Mouse (Mus musculus) heart, postnatal 25 days (tissue): Measurements from ENCODE around the gene Kiss1r. TPM values are rescaled to one million over a fixed set of nuclear protein-coding genes. Genes with fewer than 3 reads are reported as not detected.
"Not testable (repeated sequence)": the region's sequence is repeated elsewhere in the genome, so short reads cannot be mapped to it uniquely, and the experiment has no call there.

ENCODE experiments used
- DNase-seq: peaks from one replicate; pipeline ENCODE4 v3.0.0; 2022; ENCODE audit warnings: low spot score
- intact Hi-C: fragments of 180-260 bp; cut with DNase I; formaldehyde crosslinking; loops from one replicate; pipeline ENCODE4 v1.15.1; 2025
- total RNA-seq, 2 experiments: library from RNA; stranded (reverse); gene quantifications; 2 replicates each; pipeline ENCODE4 v1.2.3; 2021

The Kiss1r gene
- under 1 TPM; 0.14 to 0.18 TPM for total RNA-seq

DNA sequence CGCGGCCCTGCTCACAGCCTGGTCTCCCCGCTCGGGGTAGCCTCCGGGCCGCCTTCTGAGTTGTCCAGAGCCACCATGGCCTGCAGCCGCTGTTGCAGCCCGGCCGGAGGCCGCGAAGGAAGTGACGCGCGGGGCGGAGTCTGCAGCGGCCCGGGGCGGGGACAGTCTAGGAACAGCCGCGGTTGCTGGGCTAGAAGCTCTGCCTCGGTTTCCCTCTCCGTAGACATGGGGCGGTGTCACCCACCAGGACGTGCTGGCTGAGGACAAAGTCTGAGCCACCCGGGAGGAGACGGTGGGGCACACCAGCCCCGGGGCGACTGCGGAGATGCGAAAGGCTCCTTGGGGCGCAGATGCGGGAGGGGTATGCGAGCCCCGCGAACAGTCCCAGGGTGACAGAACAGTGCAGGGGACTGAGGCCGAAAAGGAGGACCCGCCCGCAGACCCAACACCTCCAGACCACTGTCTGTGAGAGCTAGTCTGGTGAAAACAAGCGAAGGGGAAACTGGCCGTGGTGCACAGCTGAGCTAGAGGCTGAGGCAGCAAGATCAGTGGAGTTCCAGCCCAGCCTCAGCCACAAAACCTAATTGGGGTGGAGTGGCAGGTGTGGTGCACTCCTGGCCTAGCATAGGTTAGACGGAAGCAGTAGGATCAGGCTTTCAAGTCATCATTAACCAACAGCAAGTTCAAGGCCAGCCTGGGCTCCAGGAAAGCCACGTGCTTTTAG is at the start of gene Kiss1r:
Gene Kiss1r, plus strand, starts transcription at position 164 of the 724 bp plus-strand sequence.
- intact Hi-C loops: no loop called here
- peak; percentile 78 for DNase-seq

DNA sequence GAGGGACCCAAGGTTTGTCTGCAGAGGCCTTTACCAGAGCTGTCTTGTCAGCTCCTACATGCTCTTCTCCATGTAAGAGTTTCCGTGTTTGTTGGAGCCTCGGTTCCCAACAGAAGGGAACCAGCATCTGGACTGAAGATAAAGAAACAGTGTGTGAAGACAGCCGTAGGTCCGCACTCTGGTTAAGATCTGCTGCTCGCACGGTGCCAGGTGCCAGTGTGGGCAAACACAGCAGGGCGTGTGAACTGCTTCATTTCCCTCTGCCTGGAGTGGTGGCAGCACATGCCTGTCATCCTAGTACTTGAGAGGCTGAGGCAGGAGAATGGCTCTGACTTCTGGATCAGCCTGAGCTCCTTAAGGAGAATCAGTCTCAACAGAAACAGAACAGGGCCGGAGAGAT is 44.9 kb upstream of the Kiss1r start:
- no peak for DNase-seq
- intact Hi-C loops: no loop called here

GRCm38 (mm10) chr10:79872862-79873261 is 43.9 kb upstream of the Kiss1r start:
- DNase-seq: no peak
- intact Hi-C loops: no loop called here

DNA sequence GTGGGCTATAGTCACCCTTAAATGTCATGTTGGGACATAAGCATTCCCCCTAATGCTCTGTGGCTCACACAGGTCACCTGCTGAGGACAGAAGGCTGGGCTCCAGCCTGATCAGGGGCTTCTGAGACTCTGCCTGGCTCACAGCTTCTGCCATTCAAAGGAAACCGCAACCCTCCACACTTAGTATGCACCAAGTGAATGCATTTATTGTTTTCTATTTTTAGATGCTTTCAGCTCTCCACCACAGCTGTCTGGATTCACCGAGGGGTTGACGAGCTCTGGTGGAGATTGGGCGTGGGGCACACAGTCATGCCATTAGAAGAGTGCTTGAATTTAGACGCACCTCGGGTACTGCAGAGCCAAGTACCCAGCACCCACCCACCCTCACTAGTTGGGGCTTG is 43.5 kb upstream of the Kiss1r start:
- DNase-seq: no peak
- intact Hi-C loops: no loop called here

- no peak for DNase-seq
- intact Hi-C loops: no loop called here
Observed at GRCm38 (mm10) chr10:79873715-79874289, 43.0 kb upstream of the Kiss1r start.

DNA sequence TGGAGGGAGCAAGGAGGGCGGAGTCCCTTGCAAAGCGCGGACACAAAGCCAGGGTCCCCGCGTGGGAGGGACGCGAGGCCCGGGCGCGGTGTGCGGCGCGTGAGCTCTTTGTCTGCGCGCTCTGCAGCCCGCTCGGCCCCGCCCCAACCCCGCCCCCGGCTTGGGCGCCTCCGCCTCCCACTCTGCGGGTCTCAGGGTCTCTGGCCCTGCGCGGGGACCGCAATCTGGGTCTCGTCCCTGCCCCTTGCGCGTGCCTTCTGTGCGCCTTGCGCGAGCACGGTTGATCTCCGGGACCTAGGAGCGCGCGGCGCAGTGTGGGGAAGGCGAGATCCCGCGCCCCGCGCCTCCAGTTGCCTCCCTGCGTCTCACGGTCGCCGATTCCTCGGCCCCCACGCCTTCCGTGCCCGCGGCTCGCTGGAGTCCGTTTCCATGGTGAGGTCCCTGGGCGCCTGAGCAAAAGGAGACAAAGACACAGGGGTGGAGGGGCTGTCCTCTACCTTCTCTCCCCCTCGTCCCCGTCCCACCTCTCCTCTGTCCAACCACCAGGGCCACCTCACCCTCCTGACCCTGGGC is 42.4 kb upstream of the Kiss1r start, which contains the start of the genes Prtn3 and Plppr3:
Gene Prtn3, plus strand, starts transcription at position 187 of the 573 bp plus-strand sequence.
Gene Plppr3, minus strand, starts transcription at position 345 of the 573 bp plus-strand sequence.
- no peak for DNase-seq
- intact Hi-C loops: no loop called here

GRCm38 (mm10) chr10:79877174-79877573 is 39.6 kb upstream of the Kiss1r start:
- DNase-seq: no peak

DNA sequence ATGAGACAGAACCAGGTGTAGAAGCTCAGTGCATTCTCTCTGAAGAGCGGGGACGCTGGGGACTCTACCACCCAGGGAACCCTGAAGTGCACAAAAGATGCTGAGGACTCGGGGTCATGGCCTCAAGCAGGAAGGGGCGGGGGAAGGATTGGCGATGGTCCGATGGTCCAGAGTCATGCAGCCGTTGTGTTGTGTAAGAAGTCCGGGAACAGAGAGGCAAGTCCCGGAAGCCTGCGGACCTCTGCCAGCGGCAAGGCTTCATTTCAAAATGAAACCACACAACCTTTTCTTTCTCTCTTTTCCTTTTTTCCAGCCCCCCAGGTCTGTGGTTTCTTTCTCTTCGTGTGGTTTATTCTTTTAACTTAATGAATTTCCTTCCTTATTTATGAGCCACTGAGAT is 39.0 kb upstream of the Kiss1r start:
- peak; percentile 50 for DNase-seq
- intact Hi-C loops: no loop called here

More at GRCm38 (mm10) chr10:79877174-79877573, 39.6 kb upstream of the Kiss1r start:
- intact Hi-C loops: no loop called here

DNA sequence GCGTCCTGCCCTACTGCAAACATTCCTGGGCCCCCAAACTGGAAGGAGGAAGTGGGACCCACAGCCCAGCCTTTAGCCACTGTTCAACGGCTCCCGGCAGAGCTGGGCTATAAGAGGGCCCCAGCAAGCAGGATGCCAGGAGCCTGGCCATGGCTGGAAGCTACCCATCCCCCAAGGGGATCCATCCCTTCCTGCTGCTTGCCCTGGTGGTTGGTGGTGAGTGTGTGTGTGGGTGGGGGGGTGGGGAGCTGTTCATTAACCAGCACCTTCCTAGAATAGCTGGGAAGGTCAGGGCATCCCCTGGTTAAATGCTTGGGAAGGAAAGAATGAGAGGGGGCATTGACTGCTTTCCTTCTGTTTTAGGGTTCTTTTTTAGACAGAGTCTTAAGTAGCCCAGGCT is 37.2 kb upstream of the Kiss1r start:
- intact Hi-C loops: no loop called here
- DNase-seq: no peak

GRCm38 (mm10) chr10:79880721-79881120 is 36.0 kb upstream of the Kiss1r start:
- no peak for DNase-seq
- intact Hi-C loops: no loop called here

- intact Hi-C loops: loop anchor here (2.0 kb wide), 1 partner anchor 47 kb away; no protein-coding TSS in a partner anchor
- no peak for DNase-seq
Observed at GRCm38 (mm10) chr10:79881981-79882380, 34.8 kb upstream of the Kiss1r start.

- intact Hi-C loops: loop anchor here (2.0 kb wide), 2 partner anchors 41 to 49 kb away; no protein-coding TSS in a partner anchor
- DNase-seq: no peak
Observed at GRCm38 (mm10) chr10:79883297-79884084, 33.3 kb upstream of the Kiss1r start.

DNA sequence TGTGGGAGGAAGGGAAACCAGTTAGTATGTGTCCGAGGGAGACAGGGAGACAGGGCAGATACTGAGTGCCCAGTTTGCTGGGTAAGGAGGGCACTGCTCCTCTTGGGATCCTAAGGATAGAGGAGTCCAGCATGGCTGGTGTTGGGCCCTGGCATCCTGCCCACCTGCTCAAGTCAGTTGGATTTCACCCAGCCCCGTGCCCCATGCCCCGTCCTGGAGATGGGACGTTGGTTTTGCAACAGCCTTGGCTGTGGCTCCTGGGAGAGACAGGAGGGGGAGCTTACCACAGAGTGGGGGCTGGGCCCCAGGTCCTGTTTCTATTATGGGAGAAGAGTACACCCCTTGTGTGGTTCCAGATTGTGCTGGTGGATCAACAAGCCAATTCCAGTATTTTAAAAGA is 32.3 kb upstream of the Kiss1r start:
- DNase-seq: no peak
- intact Hi-C loops: loop anchor here (2.0 kb wide), 1 partner anchor 40 kb away; no protein-coding TSS in a partner anchor

GRCm38 (mm10) chr10:79884938-79885337 is 31.8 kb upstream of the Kiss1r start:
- intact Hi-C loops: loop anchor here (2.0 kb wide), 1 partner anchor 40 kb away; no protein-coding TSS in a partner anchor

DNA sequence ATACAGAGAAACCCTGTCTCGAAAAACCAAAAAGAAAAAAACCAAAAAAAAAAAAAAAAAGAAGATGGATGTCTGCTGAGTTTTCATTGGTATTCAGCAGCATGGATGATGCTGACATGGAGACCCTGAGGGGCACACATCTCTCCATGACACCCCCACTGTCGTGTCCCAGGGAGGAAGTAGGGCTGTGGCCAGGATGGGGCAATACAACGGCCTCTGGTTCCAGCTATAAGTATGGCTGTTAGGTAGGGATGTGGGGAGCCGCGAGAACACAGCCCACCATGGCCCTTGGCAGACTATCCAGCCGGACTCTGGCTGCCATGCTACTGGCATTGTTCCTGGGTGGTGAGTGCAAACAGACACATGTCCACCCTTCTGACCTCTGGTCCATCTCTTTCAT is 30.7 kb upstream of the Kiss1r start, which contains the start of gene Elane:
Gene Elane, plus strand, starts transcription at position 194 of the 400 bp plus-strand sequence.
- intact Hi-C loops: no loop called here
- DNase-seq: no peak

More at GRCm38 (mm10) chr10:79884938-79885337, 31.8 kb upstream of the Kiss1r start:
- not testable (repeated sequence) for DNase-seq

GRCm38 (mm10) chr10:79886611-79887010 is 30.2 kb upstream of the Kiss1r start:
- DNase-seq: no peak
- intact Hi-C loops: no loop called here

- DNase-seq: no peak
- intact Hi-C loops: no loop called here
Observed at GRCm38 (mm10) chr10:79889386-79889785, 27.4 kb upstream of the Kiss1r start.

DNA sequence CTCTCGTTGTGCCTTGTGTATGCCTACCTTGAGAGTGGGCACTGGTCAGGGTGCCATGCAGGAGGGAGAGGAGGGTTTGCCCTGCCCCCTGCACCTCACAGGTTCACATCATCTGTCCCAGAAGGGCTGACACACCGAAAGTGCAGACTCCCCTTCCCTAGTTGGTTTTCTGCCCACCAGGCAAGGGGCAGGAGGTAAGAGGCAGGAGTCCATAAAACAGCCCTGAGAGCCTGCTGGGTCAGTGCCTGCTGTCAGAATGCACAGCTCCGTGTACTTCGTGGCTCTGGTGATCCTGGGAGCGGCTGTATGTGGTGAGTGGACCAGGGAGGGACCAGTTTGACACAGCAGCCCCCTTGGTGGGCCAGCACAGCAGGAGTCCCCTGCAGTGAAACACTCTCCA is 26.1 kb upstream of the Kiss1r start, which contains the start of gene Cfd:
Gene Cfd, plus strand, starts transcription at position 184 of the 400 bp plus-strand sequence.
- intact Hi-C loops: no loop called here
- DNase-seq: no peak

DNA sequence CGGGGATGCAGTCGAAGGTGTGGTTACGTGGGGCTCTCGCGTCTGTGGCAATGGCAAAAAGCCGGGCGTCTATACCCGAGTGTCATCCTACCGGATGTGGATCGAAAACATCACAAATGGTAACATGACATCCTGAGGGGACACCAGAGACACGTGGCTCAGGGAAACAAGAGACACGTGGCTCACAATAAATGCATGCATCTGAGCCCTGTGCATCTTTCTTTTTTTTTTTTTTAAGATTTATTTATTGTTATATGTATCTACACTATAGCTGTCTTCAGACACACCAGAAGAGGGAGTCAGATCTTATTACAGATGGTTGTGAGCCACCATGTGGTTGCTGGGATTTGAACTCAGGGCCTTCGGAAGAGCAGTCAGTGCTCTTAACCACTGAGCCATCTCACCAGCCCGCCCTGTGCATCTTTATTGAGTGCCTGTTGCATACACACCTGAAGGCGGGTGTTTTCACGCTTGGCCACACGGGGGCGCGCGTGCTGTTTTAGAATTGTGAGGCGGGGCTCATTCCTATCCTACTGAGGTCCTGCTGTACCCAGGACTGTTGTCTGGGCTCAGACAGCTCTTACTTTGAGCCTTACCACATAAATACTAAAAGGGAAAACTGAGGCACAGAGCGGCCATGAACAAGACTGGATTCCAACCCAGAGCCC is 24.2 kb upstream of the Kiss1r start:
- intact Hi-C loops: loop anchor here (1.0 to 2.0 kb wide), 2 partner anchors 33 to 62 kb away; no protein-coding TSS in a partner anchor
- not testable (repeated sequence) for DNase-seq
